Mouse (Mus musculus): ENCODE measurements around the gene Prpsap1. TPM values are rescaled to one million over a fixed set of nuclear protein-coding genes. Genes with fewer than 3 reads are reported as not detected.
"Not testable (repeated sequence)": the region's sequence is repeated elsewhere in the genome, so short reads cannot be mapped to it uniquely, and the experiment has no call there.

Gene Prpsap1
- total RNA-seq, 2 experiments from 2014 or later: 30.9 to 34.6 TPM

DNA sequence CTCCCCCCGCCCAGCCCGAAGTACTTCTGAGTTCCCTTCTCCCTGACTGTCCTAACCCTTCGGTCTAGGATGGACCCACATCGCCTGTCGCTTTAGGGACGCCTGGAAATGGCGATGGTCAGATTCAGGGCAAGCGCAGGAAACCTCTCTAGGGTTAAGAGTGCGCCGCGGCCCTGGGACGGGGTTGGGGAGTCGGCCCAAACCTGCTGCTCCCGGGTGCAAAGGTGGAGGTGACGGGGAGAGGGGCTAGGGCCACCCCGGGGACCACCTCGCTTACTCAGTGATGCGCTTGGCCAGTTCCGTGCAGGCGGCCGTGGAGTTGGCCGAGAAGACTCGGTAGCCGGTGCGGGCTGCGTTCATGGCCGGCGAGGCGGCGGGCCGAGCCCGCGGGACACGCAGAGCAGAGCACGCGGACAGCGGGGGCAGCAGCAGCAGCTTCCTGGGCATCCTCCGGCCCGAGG is 4.2 kb downstream of the Prpsap1 start:
- DNase-seq: no peak
- intact Hi-C loops (cut with DNase I): no loop called here

DNA sequence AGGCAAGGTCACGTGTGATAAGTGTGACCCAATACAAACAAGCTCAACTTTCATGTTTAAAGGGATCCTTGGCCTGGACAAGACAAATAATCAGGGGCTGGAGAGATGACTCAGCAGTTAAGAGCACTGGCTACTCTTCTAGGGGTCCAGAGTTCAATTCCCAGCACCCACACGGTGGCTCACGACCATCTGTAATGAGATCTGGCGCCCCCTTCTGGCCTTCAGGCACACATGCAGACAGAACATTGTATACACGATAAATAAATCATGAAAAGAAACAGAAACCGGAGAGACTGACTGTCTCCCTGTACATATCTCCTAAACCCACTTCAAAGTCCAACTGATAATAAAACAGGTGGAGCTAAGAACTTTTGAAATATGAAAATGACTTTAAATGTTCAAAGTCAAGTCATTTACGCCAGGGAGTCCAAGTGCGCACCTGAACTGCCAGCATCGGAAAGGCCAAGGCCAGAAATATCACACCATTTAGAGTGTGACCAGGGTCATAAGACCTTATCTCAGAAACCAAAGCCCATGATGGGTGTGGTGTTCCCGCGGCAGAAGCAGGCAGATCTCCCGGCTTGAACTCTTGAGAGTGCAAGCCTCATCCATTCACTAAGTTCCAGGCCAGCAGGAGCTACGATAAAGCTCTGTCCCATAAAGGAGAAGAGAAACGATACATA is 5.2 kb downstream of the Prpsap1 start:
- intact Hi-C loops (cut with DNase I): no loop called here
- no peak for DNase-seq

- DNase-seq: no peak
- intact Hi-C loops (cut with DNase I): no loop called here
Measured at GRCm38 (mm10) chr11:116488207-116488606, 5.8 kb downstream of the Prpsap1 start.

GRCm38 (mm10) chr11:116484261-116484660 is 9.7 kb downstream of the Prpsap1 start:
- intact Hi-C loops (cut with DNase I): no loop called here
- no peak for DNase-seq

DNA sequence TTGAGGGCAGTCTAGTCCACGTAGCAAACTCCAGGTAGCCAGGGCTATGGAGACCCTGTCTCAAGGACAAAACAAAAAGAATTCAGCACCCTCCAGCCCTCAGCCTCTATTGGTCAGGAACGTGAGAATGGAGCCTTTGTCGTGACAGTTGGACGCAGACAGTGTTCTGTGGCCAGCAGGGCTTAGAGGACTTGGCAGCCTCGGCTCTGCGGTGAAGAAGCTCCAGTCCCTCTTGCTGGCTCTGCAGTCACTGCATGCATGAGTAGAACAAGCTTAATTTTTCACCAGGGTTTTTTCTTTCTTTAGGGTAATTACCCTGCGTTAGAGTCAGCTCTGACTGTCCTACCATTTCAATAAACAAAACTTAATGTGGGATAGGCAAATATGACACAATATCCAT is 12.2 kb downstream of the Prpsap1 start:
- DNase-seq: no peak
- intact Hi-C loops (cut with DNase I): no loop called here

- no peak for DNase-seq
- intact Hi-C loops (cut with DNase I): no loop called here
Measured at GRCm38 (mm10) chr11:116480975-116481374, 13.0 kb downstream of the Prpsap1 start.

DNA sequence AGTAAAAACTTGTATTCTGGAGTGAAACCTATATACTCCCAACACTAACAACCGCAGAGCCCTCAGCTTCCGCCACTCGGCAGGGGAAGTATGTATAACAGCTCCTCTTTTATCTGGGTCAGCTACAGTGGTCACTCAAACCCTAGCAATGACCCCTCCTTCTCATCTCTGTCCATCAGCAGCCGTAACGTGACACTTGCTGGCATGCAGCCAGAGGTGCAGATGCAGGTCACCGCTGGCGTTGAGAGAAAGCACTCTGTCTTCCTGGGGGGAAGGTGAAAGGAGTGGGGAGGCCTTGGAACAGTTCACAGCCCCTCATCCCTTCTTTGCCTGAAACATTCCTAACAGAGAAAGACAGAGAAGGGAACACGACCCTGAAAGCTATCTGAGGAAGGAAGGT is 14.2 kb downstream of the Prpsap1 start:
- intact Hi-C loops (cut with DNase I): no loop called here
- no peak for DNase-seq

DNA sequence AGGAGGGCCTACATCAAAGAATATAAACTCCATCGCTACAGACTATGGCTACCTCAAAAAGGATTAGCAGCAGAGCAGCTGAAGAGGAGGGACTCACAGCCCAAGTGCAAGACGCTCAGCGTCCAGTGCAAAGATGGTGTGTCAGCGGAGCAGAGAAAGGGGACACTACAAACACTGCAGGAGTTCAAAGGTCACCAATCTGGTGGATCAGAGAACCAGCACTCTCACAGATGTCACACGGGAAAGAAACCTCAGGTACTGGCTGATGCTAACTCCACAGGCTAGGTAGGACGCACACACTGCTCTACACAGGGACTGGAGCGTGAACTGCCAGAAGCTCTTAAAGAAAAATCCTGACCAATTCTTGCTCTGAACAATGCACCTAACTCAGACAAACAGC is 15.0 kb downstream of the Prpsap1 start:
- DNase-seq: no peak
- intact Hi-C loops (cut with DNase I): no loop called here

DNA sequence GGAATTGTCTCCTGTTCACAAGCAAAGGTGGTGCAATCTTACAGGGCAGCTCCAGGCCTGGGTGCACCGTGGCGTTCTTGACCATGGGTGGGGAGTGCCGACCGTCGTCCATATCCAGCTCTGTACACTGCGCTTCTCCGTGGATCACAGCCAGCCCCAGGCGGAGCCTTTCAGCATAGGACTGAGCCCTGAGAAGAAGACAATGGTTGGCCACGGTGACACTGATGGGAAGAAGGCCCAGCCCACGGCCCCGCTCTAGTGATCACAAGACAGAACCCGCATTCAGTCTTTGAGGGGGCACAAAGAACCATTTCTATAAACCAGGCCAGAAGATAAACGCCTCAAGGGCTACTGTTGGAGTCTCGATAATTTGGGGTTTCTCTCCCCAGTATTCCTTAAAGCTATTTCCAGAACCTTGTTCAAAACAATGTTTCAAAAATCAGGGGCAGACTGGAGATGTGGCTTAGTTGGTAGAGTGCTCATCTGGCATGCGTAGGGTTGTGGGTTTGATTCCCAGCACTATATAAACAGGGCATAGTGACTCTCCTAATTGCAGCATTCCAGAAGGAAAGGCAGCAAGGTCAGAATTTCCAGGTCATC is 16.7 kb downstream of the Prpsap1 start:
- intact Hi-C loops (cut with DNase I): no loop called here
- DNase-seq: no peak

GRCm38 (mm10) chr11:116476696-116477095 is 17.3 kb downstream of the Prpsap1 start:
- intact Hi-C loops (cut with DNase I): no loop called here
- DNase-seq: no peak

DNA sequence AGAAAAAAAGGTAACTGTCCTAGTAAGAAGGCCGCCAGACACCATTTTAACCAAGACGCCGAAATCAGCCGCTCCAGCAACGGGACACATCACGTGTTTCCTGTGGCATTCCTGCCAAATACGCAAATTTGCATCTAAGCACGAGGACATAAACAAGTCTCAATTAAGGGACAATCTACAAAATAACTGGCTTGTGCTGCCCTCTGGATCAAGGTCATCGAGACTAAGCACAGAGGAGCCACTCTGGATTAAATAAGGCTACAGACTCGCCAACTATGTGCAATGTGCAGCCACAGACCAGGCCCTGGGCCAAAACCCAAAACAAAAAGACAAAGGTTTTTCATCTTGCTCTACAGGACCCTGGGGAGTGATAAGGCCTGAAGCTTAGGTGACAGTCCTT is 18.0 kb downstream of the Prpsap1 start:
- DNase-seq: peak in 1 of 2 experiments; percentile 29

GRCm38 (mm10) chr11:116472275-116472674 is 21.7 kb downstream of the Prpsap1 start:
- no peak for DNase-seq
- intact Hi-C loops (cut with DNase I): no loop called here

More for the DNA sequence above, 18.0 kb downstream of the Prpsap1 start:
- intact Hi-C loops (cut with DNase I): no loop called here

DNA sequence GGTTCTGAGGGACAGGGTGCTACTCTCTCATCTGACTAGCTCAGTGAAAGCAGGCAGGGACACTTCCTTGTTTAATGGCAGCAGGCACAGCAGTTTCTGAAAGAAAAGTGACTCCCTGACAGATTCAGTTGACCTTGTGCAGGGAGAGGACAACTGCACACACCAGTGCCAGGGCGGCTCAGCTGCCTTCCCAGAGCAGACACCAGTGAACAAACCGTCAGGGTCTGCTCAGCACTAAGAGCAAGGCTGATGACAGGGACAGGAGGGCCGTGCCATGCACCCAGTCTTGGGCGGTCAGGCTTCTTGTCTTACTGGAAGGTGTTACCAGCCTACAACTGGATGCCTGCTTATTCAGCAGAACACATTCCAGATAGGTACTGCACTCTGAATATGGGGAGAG is 23.1 kb downstream of the Prpsap1 start:
- DNase-seq: no peak
- intact Hi-C loops (cut with DNase I): no loop called here

DNA sequence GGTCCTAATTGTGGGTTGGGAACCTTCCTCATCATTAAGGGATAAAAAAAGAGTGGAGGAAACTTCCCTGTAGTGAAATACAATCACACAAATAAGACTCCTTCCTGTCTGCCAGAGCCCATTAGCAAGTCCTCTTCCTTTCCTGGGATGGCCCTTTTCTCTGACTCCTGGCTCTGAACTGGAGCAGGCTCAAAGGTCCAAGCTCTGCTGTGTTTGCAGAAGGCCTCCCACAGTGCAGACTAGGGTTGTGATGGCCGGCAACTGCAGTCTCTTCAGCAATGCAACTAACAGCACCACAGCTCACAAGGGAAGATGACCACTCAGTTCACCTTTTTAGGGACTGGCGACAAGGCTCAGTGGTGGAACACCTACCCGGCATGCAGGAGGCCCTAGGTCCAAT is 23.8 kb downstream of the Prpsap1 start:
- intact Hi-C loops (cut with DNase I): no loop called here
- DNase-seq: no peak

GRCm38 (mm10) chr11:116468338-116468737 is 25.7 kb downstream of the Prpsap1 start:
- not testable (repeated sequence) for DNase-seq

DNA sequence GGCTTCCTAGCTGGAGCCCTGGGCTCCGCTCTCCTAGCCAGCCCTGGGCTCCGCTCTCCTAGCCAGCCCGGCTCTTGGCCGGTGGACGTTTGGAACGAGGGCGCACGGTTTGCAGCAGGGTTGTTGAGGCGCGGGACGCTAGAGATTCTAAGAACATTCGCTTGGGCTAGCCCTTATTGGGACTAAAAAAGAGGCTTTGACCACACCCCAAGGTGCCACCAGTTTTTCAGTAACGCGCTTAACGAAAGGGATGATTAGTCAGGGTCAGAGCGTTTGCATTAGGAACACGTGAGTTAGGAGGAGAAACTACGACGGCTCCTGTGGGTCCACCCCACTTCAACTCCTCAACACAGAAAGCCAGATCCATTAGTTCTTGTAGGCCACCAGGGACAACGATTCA is 27.9 kb downstream of the Prpsap1 start, which contains the start of gene Qrich2:
Qrich2 (minus strand) TSS at position 101 of the 400 bp plus-strand sequence.
- DNase-seq: no peak
- intact Hi-C loops (cut with DNase I): no loop called here

More at GRCm38 (mm10) chr11:116468338-116468737, 25.7 kb downstream of the Prpsap1 start:
- intact Hi-C loops (cut with DNase I): not testable (repeated sequence)

GRCm38 (mm10) chr11:116463833-116464232 is 30.2 kb downstream of the Prpsap1 start:
- DNase-seq: peak; percentile 85 to 87
- intact Hi-C loops (cut with DNase I): loop anchor here (1.0 to 5.0 kb wide), 3 partner anchors 145 to 317 kb away; no protein-coding TSS in a partner anchor

DNA sequence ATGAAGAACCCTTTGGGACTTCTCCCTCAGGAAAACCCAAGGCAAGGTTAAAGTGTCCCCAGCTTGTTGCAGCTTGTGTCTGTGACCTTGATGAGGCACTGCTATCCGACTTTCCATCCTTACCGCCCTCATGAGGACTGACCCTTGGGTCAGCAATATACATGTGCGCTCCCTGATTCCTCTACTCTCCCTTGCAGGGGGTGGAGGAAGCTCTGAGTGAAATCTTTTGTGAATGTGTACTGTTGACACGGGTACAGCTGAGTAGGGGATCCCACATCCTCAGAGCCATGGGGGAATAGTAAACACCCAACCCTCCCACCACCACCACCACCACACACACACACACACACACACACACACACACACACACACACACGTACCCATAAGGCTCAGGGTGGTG is 30.7 kb downstream of the Prpsap1 start:
- intact Hi-C loops (cut with DNase I): loop anchor here (5.0 kb wide), 1 partner anchor 316 kb away; no protein-coding TSS in a partner anchor
- DNase-seq: no peak

GRCm38 (mm10) chr11:116459786-116460185 is 34.2 kb downstream of the Prpsap1 start:
- intact Hi-C loops (cut with DNase I): loop anchor here (5.0 kb wide), 1 partner anchor 312 kb away; no protein-coding TSS in a partner anchor

GRCm38 (mm10) chr11:116456234-116456633 is 37.8 kb downstream of the Prpsap1 start:
- no peak for DNase-seq
- intact Hi-C loops (cut with DNase I): no loop called here

More at GRCm38 (mm10) chr11:116459786-116460185, 34.2 kb downstream of the Prpsap1 start:
- DNase-seq: no peak

DNA sequence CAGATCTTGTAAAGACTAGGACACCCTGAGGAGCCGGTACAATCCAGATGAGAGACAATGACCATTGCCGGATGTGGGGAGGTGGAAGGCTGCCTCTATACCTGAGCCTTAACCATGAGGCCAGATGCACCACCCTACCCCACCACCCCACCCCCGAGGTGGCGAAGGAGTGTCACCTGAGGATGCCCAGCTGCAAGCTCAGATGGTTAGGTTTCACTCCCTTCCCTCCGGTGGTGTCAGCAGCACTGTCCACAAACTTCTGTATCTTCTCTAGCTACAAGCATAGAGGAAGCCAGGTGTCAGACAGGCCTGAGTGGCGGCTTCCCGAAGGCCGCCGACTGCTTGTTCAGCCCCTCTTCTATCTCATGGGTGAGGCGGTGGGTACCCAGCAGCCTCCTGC is 40.1 kb downstream of the Prpsap1 start:
- intact Hi-C loops (cut with DNase I): no loop called here

GRCm38 (mm10) chr11:116449341-116449740 is 44.7 kb downstream of the Prpsap1 start:
- intact Hi-C loops (cut with DNase I): loop anchor here (5.0 kb wide), 2 partner anchors 62 to 222 kb away; no protein-coding TSS in a partner anchor
- no peak for DNase-seq

More for the DNA sequence above, 40.1 kb downstream of the Prpsap1 start:
- no peak for DNase-seq
